Mouse (Mus musculus) stomach, postnatal 0 days (tissue): ENCODE results near the gene Capzb.

Experiments
- CTCF ChIP-seq: IDR thresholded peaks from 2 replicates; pipeline ENCODE4 v1.5.1; 2016; ENCODE audit warnings: antibody characterized with exemption, low read depth, mild to moderate bottlenecking, moderate library complexity
- EP300 ChIP-seq: optimal IDR thresholded peaks from 2 replicates; pipeline ENCODE3; 2016; ENCODE audit warnings: antibody characterized with exemption

- no peak for TF ChIP-seq EP300
- peak; percentile 67 for TF ChIP-seq CTCF
Observed at GRCm38 (mm10) chr4:139145156-139145555, 47.5 kb upstream of the Capzb start.
